Mouse (Mus musculus): ENCODE data around the gene Syp.

DNA sequence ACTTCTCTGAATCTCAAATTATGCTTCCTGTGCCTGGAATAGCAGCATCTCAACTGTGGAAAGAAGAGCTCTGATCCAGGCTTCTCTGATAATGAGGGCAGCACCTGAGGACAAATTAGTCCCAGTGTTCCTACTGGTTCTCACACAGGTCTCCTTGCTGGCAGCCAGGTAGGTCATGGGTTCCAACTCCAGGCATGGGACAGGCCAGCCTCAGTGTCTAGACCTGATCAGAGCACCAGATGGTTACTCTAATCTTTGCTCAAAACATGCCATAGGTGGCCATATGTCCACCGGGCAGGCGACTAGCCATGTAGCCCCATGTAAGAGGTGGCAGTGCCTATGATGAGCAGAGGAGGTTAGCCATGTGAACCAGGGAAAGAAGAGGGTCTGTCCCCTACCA is 50.0 kb downstream of the Syp start:
- TF ChIP-seq POLR2A (IDR thresholded peaks at IDR 0.05; ENCODE audit: borderline replicate concordance, low read depth, low read length), result no peak
- TF ChIP-seq CTCF (IDR thresholded peaks at IDR 0.05; ENCODE audit: low read depth, low read length), result no peak

Data from bone marrow macrophage, adult 2 months (primary cell).